27 mouse cellular contexts compared by ENCODE assay signal in genomic region chr14:79836186-79836585, GRCm38 (mm10).
DNase-seq lines count a peak whose midpoint lies in the region; ATAC-seq lines count a peak whose summit lies in the region.
"Had no signal": no experiment of that assay in that cellular context is flagged by ENCODE, and none has a peak within 500 bp of the region (broad histone marks: within the 10 kb centered on the region; RNA-seq: fewer than 3 reads in every experiment).

No protein-coding gene starts in this region.

- peaks cover 5% of the 10 kb centered on the region for H3K27me3 ChIP-seq in hindbrain, embryonic 10.5 days (ENCODE audit: insufficient read depth, poor library complexity, severe bottlenecking)
- H3K27me3 ChIP-seq in hindbrain, embryonic 14.5 days (ENCODE audit: control insufficient read depth, insufficient read depth, low read length): no peaks in the 10 kb centered on the region
- H3K27me3 ChIP-seq in liver, embryonic 11.5 days (replicated peaks; ENCODE audit: control insufficient read depth, insufficient read depth, low read length): no peaks in the 10 kb centered on the region
- H3K27me3 ChIP-seq: CH12.LX; embryonic facial prominence, embryonic 13.5 days; forebrain, embryonic 15.5 days; heart, embryonic 12.5 days; heart, embryonic 15.5 days; hindbrain, embryonic 15.5 days had no signal

- no peaks in the 10 kb centered on the region for H3K36me3 ChIP-seq in hindbrain, embryonic 10.5 days
- no peaks in the 10 kb centered on the region for H3K36me3 ChIP-seq in hindbrain, embryonic 14.5 days (replicated peaks; ENCODE audit: control insufficient read depth, insufficient read depth)
- H3K36me3 ChIP-seq in liver, embryonic 11.5 days (ENCODE audit: control insufficient read depth, insufficient read depth, low read length): no peaks in the 10 kb centered on the region
- H3K36me3 ChIP-seq: embryonic facial prominence, embryonic 10.5 days; embryonic facial prominence, embryonic 13.5 days; forebrain, embryonic 12.5 days; forebrain, embryonic 15.5 days; heart, embryonic 12.5 days; heart, embryonic 15.5 days; hindbrain, embryonic 15.5 days had no signal

- H3K27ac ChIP-seq in hindbrain, embryonic 10.5 days: peak overlapping the region; percentile 50; the same call in 1 of the 2 replicates
- no peak overlapping the region for H3K27ac ChIP-seq in hindbrain, embryonic 14.5 days
- H3K27ac ChIP-seq in liver, embryonic 11.5 days (ENCODE audit: low read depth, low read length): no peak overlapping the region
- H3K27ac ChIP-seq: embryonic facial prominence, embryonic 10.5 days; embryonic facial prominence, embryonic 13.5 days; forebrain, embryonic 12.5 days; forebrain, embryonic 15.5 days; heart, embryonic 15.5 days; hindbrain, embryonic 15.5 days had no signal

- H3K9me3 ChIP-seq in hindbrain, embryonic 10.5 days: no peaks in the 10 kb centered on the region
- H3K9me3 ChIP-seq in hindbrain, embryonic 14.5 days (ENCODE audit: control insufficient read depth, low read length): no peaks in the 10 kb centered on the region
- no peaks in the 10 kb centered on the region for H3K9me3 ChIP-seq in liver, embryonic 11.5 days (ENCODE audit: control insufficient read depth, low read length)
- H3K9me3 ChIP-seq: embryonic facial prominence, embryonic 10.5 days; embryonic facial prominence, embryonic 13.5 days; forebrain, embryonic 12.5 days; forebrain, embryonic 15.5 days; heart, embryonic 12.5 days; heart, embryonic 15.5 days; hindbrain, embryonic 15.5 days had no signal

- no peak overlapping the region for H3K9ac ChIP-seq in hindbrain, embryonic 14.5 days
- H3K9ac ChIP-seq in liver, embryonic 11.5 days (ENCODE audit: low read depth, low read length): no peak overlapping the region
- H3K9ac ChIP-seq: embryonic facial prominence, embryonic 13.5 days; forebrain, embryonic 12.5 days; forebrain, embryonic 15.5 days; heart, embryonic 12.5 days; heart, embryonic 15.5 days; hindbrain, embryonic 15.5 days had no signal

- DNase-seq in hindbrain, embryonic 10.5 days (ENCODE audit: low spot score): no peak
- no peak for DNase-seq in hindbrain, embryonic 14.5 days (ENCODE audit: low spot score)
- peak; percentile 52 for DNase-seq in ES-CJ7 (ENCODE audit: low read depth, low spot score)
- DNase-seq in WW6 (ENCODE audit: low read depth, low spot score): peak; percentile 22
- DNase-seq in liver, embryonic 11.5 days (ENCODE audit: low spot score): no peak
- no peak for DNase-seq in kidney, postnatal 4 days
- DNase-seq: adrenal gland, adult 2 months; adrenal gland, postnatal 14 days; cerebellum, adult 11-12 months; cerebellum, adult 8-10 months; cerebellum, postnatal 10 days; cerebellum, postnatal 36 days; embryo, embryonic 11 days; gastrocnemius, postnatal 25 days; heart, adult 18-20 months; heart, postnatal 10 days; heart, postnatal 36 days had no signal

- no peak for ATAC-seq in hindbrain, embryonic 14.5 days (ENCODE audit: low FRiP score)
- ATAC-seq in liver, embryonic 11.5 days (replicated peaks; ENCODE audit: low FRiP score): no peak
- ATAC-seq: forebrain, embryonic 15.5 days; intestine, postnatal 0 days had no signal

- no peak overlapping the region for H3K4me2 ChIP-seq in hindbrain, embryonic 14.5 days (replicated peaks)
- no peak overlapping the region for H3K4me2 ChIP-seq in liver, embryonic 11.5 days
- H3K4me2 ChIP-seq: embryonic facial prominence, embryonic 13.5 days; forebrain, embryonic 12.5 days; forebrain, embryonic 15.5 days; heart, embryonic 12.5 days; heart, embryonic 15.5 days; hindbrain, embryonic 15.5 days had no signal

- H3K4me1 ChIP-seq in hindbrain, embryonic 10.5 days (replicated peaks): peaks cover 31% of the 10 kb centered on the region
- H3K4me1 ChIP-seq in hindbrain, embryonic 14.5 days (replicated peaks; ENCODE audit: control insufficient read depth, insufficient read depth, low read length): 0 out of 2 replicates have a peak, but pooled peaks cover 6% of the 10 kb centered on the region
- H3K4me1 ChIP-seq in liver, embryonic 11.5 days (replicated peaks; ENCODE audit: control insufficient read depth, insufficient read depth, low read length): no peaks in the 10 kb centered on the region
- H3K4me1 ChIP-seq: embryonic facial prominence, embryonic 13.5 days; heart, embryonic 12.5 days; heart, embryonic 15.5 days had no signal

- H3K4me3 ChIP-seq in hindbrain, embryonic 10.5 days: no peak overlapping the region
- no peak overlapping the region for H3K4me3 ChIP-seq in hindbrain, embryonic 14.5 days (replicated peaks; ENCODE audit: low read length)
- H3K4me3 ChIP-seq in liver, embryonic 11.5 days (ENCODE audit: low read depth, low read length): no peak overlapping the region
- H3K4me3 ChIP-seq: embryonic facial prominence, embryonic 10.5 days; embryonic facial prominence, embryonic 13.5 days; erythroblast, embryonic 14.5 days; forebrain, embryonic 12.5 days; forebrain, embryonic 15.5 days; heart, embryonic 12.5 days; heart, embryonic 15.5 days; hindbrain, embryonic 15.5 days had no signal

- WGBS in hindbrain, embryonic 10.5 days: 87% methylated on average over 6 of the region's 6 CpGs
- WGBS in hindbrain, embryonic 14.5 days: 94% methylated on average over 5 of the region's 6 CpGs
- 91% methylated on average over 4 of the region's 6 CpGs for WGBS in liver, embryonic 11.5 days

Comparison
In these comparisons a context has a peak if more than half of its experiments do, and no peak if none do; other contexts are left out.
1. DNase-seq: peak in ES-CJ7 (single experiment) and WW6 (single experiment); none in hindbrain, embryonic 10.5 days (single experiment), hindbrain, embryonic 14.5 days (single experiment), liver, embryonic 11.5 days (single experiment) and kidney, postnatal 4 days (0 of 2).